Mouse (Mus musculus) bone marrow, adult 2 months (tissue): ENCODE data around the gene Actn1.

Source experiments
- CTCF ChIP-seq: fragments of 200-500 bp; IDR thresholded peaks from 2 replicates; pipeline ENCODE4 v1.5.1; 2011; ENCODE audit warnings: low read length, control low read depth; ENCODE audit not compliant: control insufficient read depth, insufficient read depth
- POLR2A ChIP-seq: fragments of 200-500 bp; IDR thresholded peaks from 2 replicates; pipeline ENCODE4 v1.6.1; 2011; ENCODE audit warnings: low read depth, mild to moderate bottlenecking, control low read depth, low read length, borderline replicate concordance; ENCODE audit not compliant: control insufficient read depth

DNA sequence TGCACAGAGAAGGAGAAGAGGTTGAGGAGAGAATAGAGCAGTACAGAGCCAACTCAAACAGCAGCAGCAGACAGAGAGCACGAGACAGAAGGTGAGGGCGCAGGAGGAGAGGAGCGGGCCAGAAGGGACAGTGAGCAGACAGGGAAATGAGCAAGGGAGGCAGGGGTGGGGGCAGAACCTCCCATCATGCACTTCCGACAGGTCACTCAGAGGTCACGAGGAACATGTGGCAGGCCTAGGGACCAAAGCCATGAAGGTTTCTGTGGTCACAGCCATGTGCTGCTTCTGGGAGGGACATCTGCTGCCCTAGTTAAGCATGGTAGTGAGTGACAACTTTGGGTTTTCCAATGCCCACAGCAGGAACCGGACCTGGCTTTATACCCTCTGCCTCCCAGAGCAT is 68.8 kb downstream of the Actn1 start:
- TF ChIP-seq CTCF (no peak), POLR2A (no peak)
